Mouse (Mus musculus) 3134 (cell line): ENCODE results near the gene Med8.

Experiments
- DNase-seq: peaks from one replicate; pipeline ENCODE4 v3.0.0-alpha.2; 2011; ENCODE audit warnings: low spot score; ENCODE audit not compliant: insufficient read length; ENCODE audit errors: extremely low read depth

Gene Med8

DNA sequence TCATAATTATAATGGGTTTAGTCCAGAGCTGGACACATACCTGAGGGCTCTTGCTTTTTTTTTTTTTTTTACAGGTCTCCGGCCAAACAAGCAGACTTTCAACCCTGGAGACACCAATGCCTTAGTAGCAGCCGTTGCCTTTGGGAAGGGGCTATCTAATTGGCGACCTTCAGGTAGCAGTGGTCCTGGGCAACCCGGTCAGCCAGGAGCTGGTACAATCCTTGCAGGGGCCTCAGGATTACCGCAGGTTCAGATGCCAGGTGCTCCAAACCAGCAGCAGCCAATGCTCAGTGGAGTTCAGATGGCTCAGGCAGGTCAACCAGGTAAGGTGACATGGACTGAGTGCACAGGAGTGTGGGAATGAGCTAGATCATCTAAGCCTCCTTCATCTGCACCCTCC is 4.4 kb downstream of the Med8 start:
- no peak for DNase-seq

DNA sequence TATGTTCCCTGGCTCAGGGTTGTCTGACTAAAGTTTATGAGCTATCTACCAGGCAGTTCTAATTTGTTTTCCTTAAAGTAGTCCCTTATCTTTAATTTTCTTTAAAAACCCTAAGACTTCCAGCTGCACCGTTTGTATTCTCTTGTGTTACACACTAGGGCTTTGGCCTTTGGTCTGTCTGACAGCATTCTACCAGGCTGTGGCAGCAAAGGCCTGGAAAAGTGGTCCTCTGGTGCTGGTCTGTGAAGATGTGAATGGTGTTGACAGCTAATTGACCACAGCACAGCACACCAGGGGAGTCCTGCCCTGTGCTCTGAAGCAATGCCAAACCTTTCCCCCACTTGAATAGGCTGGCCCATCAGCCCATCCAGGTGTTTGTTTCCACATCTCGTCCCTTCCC is 6.6 kb downstream of the Med8 start:
- DNase-seq = no peak

DNA sequence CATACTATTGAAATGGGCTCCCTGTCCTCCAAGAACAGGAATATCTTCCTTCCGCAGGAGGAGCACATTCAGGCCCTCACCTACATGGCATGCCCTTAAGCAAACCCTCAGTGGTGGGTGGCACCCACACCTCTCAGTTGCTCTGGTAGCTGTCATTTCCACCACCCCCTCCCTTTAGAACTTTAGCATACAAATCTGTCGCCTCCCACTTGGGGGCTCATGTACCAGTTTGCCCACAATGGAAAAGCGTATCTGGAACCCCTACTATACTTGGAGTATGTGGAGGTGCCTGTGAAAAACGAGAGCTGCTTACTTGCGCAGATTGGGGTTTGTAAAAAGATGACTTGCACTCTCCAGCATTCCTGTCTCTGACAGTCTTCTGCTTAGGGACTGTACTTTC is 7.2 kb downstream of the Med8 start:
- no peak for DNase-seq

DNA sequence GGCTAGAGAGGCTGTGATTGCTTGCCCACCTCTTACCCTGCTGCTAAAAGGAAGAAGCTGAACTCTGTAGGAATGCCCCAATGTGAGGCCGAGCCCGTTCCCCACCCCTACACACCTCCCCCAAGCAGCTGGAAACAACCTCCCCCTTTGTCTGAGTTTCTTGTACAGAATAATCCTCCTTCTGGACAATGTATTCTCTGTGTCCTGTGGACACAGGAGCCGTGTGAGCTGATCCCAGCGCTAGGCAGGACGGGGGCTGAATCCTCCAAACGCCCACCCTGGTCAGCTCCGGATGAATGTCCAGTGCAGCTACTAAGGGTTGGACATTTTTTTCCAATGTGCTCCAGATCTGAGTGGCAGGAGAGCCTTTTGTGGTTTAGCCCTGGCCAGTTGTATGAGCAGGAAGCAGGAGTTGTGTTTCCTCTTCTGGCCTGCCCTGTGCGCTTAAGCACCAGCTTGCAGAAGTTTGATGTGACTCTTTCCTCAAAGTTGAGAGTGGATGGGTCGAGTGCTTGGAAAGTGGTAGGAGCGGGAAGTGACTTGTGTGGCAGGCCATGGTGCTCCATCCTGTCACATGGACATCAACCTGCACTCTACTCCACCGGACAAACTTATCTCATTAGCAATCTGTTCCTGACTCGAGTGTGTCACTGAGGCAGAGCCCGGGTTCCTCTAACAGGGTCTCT is 8.1 kb downstream of the Med8 start:
- no peak for DNase-seq

DNA sequence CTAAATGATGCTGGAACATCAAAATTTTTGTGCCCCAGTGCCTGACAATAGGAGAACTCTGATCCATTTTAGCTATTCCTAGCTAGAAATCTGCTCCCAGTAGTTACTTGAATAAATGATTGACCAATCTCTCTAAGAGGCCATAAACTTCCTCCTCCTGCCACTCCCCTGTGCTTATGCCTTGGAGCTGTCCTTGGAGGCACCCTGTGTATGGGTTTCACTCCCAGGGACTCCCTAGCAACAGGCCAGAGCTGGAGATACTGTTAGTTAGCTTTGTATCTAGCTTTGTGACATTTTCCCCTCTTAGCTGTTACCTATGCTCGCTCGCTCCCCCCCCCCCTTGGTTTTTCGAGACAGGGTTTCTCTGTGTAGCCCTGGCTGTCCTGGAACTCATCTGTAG is 12.2 kb downstream of the Med8 start:
- no peak for DNase-seq

DNA sequence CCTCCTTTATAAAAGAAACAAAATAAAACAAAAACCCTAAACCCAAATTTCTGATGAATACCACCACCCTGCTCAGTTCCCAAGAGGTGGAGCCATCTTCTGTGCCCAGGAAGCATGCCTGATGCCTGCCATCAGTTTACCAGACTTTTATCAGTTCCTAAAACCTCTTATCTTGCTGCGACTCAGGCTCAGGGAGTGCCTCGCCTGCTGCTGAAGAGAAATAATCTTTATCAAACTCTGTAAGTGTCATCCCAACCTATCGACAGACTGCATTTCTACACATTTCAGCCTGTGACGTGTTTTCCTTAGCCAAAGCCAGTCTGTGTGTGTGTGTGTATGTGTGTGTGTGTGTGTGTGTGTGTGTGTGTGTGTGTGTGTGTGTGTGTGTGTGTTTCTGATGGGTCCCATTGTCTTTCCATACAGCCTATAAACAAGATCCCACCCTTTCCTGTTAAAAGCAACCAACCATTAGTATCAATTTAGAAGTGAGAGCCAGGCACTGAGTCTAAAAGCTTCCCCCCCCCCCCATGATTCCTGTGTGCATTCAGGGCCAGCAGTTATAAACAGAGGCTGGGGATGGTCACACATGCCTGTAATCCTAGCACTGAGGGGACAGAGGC is 15.5 kb downstream of the Med8 start:
- no peak for DNase-seq

DNA sequence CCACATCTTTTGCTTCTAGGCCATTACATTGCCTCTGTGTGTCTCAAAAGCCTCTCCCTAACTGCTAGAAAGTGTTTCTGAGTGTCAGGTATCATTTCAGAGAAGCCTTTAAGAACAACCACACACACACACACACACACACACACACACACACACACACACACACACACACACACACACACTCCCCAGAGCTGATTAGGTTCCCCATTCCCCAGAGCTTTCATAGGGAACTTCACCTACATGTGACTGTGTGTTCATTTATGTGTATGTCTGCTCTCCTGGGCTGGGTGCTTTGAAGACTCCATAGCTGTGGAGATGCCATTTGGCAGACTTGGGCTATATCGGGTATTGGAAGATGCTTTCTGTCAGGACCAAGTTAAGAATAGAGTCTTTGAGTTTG is 16.2 kb downstream of the Med8 start:
- no peak for DNase-seq

DNA sequence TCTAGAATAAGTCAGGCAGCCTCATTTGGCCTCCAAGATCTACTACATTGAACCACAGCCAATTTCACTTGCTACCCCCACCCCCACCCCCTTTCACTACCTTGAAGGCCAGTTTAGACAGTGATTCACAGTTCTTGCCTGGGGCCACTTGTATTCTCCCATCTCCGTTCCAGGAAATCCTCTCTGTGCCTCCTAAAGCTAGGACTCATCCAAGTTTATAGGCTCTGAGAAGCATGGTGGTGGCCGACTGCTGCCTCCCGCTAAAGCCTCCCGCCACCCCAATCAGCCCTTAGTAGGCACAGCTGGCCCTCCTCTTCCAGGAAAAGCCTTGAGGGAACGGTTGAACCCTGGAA is 18.3 kb downstream of the Med8 start:
- no peak for DNase-seq

DNA sequence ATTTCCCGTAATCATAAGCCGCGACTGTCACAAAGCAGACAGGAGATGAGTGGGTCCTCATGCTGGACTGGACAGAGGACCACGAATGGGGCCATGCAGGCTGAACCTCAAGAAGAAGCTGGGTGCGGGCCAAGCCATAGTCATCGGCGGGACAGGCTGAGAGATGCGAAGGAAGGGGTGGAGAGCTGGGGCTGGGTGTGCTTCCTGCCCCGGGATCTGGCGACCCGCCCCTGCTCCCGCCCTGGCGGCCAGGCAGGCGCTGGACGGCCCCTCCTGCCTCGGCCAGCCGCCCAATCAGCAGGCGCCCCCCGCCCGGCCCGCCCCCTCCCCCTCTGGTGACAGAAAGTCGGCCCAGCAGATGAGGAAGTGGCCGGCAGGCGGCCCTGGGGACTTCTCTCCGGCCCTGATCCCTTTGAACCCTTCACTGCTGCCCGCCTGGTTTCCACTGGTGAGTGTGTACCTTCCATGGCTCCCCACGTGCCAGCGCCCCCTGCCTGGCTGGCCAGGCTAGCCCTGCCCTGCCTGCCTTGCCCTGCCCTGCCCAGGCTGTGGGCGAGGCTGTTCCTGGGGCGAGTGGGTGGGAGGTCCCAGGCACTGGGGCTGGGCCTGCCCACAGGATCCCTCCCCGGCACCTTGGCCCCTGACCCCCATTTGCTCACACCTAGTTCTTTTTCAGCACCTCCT is 18.8 kb downstream of the Med8 start, which contains the start of gene Elovl1:
TSS of gene Elovl1 (plus strand) at position 326 of the 684 bp plus-strand sequence.
- DNase-seq = peak; percentile 94

DNA sequence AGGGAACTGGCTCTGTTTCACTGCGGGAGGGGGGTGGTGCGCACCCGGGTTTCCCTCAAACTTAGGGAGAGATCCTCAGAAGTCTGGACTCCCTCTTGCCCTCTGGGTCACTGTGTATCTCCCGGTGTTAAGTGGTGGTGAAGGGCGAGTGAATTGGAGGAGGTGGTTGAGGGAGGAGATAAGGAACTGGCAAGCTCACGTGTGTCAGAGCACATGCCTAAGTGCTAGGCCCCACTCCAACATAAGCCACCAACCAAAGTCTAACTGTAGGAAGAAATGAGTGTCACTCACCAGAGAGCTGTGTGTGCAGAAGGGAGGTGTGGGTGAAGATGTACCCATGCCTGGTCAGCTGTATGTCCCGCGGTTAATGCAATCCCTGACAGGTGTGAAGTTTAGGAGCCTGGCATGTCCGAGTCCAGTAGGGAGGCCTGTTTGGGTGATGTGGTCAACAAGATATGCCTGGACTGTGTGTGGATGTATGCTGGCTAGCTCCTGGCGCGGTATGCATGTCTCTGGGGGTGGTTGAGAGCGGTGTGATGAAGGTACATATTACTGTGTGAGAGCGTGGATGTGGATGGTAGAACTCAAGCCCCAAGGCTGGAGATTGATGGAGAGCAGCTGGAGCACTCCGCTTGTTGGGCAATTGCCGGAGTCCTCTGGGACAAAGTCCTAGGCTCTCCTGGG is 19.5 kb downstream of the Med8 start:
- DNase-seq = no peak

DNA sequence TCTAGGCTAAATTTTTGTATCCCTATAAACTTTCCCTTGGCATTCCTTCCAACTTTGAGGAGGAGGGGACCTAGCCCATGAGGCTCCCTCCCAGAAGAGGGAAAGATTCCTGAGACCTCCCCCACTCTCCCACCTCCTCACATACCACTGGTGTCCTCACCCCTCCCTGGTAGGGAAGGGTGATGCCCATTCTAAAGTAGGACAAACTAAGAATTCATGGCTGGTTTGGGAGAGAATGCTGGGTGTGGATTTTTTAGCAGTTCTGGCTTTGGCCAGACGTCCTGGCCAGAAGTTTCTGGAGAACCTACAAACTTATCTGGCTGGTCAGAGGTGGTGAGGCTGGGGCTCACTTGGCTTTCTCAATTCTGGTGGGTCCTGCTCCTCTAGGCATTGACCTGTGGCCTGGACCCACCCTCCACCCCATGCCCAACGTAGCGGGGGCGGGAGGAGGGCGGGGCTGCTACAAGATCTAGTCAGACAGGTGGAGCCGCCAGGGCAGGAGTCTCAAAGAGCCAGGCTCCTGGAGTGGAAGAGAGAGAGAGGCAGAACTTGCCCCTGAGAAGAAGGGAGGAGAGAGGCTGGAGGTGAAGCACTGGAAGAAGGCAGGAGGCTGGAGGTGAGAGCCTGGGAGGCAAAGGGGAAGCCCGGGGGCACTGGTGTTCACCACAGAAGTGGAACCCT is 20.2 kb downstream of the Med8 start:
- DNase-seq = peak; percentile 32

DNA sequence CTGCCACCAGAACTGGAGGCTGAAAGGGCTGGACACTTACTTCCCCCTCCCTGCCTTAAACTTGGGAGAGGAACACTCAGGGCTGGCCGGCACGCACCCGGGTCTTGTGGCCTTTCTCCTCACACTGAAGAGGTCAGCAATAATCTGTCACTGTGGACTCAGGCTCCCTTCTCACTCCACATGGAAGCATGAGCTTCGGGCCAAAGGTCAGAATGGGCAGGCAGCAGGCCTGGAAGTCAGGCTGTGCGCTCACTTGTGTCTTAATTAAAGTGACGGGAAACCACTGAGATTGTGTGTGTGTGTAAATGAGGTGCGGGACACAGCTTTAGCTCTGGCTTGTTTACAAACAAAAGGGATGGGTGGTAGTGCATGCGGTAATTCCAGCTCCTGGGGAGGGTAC is 23.2 kb downstream of the Med8 start:
- no peak for DNase-seq

DNA sequence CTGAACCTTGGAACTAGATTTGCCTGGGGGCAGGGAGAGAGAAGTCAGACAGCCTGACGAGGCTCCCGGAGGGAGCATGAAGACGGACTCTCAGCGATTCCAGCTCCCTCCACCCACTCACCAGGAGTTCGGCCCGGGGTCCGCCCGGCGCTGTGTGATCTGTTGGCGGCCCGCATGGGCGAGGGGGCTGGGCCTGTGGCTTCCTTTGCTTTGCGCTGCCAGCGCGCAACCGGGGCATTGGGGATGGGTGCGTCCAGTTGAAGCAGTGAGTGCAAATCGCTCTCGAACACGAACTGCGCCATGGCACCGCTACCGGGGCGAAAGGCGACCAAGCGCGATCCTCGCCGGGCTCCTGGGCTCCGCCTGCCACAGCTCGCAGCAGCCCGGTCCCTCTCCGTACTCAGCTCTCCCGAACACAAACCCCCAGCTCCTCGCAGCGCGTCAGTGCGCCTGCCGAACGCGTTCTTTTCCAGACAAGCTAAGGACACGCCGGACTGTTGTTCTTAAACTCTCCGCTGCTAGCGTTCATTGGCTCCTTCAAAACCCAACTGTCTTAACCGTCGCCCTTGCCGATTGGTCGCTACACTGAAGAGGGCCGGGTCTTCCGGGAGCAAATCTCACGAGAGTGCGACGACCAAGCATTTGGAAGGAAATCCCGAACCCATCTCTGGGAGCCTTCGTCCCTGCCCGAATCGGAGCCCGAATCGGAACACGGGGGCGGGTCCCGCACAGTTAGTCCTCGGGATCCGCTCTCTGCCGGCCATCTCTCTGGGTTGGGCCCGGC is 27.9 kb downstream of the Med8 start, which contains the start of gene Cdc20:
TSS of gene Cdc20 (minus strand) at position 533 of the 784 bp plus-strand sequence.
- peak; percentile 95 for DNase-seq

DNA sequence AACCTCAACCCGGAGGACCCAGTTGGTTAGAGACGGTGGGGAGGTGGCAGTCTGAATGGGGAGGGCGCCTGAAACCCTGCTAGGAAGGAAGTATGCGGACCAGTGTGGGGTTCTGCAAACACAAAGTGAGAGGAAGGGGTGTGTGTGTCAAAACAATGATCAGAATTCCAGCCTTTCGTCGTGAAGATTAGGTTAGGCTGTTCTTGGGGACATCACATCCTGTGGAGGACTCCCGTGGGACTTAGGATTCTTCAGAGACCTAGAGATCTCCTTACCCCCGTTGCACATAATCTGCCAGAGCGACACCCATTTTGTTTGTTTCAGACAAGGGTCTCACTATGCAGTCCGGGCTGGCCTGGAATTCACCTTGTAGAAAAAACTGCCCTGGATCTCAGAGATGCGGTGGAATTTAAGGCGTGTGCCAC is 28.7 kb downstream of the Med8 start:
- DNase-seq = peak; percentile 23

DNA sequence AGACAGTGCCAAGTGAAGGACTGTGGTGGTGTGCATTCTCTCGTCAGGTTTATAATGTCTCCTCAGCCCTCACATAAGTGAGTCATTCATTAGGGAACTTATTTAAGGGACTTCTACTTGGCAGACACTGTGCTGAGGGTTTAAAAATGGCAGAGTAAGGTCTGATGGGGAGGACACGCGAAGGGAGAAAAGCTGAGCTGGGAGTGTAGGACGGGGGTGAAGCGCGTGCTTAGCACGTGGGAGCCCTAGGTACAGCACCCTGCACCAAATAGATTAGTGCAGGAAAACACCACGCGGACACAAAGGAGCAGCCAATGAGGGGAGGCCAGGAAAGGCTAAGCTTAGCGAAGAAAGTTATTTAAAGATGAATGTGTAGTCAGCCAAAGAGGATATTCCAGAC is 36.0 kb downstream of the Med8 start:
- DNase-seq = no peak

DNA sequence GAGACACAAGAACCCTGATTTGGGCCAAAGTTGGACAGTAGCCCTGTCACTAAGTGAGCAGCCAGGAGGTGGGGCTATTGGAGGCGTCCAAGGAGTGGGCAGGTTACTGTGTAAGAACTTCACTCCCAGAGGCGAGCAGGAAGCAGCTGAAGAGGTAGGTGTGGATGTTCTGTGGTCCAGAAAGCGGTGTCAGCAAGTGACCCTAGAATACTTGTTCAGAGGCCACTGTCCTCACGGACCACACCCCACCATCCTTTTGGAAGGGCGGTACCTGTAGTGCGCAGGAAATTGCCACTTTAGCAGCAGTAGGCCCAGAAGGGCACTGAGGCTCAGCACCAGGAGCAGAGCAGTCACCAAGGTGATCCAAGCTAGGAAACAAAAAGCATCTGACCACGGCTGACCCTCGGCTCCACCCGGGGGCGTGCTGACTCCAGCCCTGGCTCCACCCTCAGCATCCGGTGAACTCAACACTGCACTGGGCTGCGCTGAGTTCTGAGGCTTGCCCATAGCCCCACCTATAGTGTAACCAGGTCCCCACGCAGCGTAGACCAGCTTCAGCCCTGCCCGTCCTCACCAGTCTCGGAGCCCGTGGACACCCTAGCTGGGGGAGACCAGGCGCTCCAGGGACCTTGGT is 36.8 kb downstream of the Med8 start:
- DNase-seq = no peak

DNA sequence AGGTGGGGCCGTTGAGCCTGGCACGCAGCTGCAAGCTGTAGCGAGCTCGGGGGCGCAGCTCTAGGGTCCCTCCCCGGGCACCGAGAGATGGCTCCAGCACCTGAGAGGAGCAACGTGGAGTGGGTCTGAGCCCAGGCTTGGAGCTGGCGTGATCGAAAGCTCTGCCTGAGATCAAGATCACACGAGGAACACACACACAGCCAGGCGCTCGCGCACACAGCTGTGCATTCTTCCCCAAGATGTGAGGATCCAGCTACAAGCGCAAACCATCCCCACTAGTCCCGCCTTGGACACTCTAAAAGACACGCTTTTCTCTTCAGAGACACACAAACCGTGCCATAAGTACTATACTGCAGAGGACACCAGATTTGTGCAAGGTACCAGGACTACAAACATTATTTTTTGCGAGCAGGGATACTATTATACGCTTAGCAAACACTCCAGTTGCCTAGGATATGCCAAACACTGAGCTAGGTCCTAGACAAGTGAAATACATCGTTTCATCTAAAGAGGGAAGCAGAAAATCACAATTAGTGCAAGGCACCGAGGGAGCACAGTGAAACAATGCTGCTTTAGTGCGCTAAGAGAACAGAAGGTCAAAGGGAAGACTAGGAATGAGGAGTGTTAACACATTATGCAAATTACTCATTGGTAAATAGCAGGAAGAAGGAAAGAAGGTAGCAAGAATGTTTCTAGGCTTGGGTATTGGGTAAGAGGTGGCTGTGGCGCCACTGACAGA is 37.4 kb downstream of the Med8 start:
- DNase-seq = no peak

DNA sequence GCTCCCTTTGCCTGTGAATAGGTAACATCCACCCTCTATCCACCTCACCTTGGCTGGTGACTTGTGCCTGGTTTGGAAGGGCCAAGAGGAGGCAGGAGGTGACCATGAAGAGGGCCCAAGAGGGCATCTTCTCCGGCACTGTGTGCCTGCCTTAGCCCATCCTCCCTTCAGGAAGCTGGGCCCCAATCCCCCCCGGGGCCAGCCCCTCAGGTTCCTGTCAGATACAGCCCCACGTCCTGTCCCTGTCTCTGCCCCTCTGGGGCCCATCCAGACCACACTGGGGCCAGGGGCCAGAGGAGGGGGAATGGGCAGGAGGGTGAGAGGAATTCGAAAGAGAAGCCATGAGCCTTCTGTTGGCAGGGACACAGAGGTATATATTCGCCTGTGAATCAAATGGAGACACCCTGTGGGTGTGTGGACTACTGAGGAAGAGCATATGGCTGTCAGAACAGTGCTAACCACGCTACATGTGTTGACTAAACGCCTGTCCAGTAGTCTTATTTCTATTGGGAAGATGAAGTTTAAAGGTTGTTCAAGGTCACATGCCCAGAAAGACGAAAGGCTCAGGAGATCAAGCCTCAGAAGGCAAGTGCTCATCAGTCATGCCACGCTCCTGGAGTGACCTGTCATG is 48.3 kb downstream of the Med8 start, which contains the start of gene Mpl:
TSS of gene Mpl (minus strand) at position 169 of the 631 bp plus-strand sequence.
- no peak for DNase-seq
